Mouse (Mus musculus) cortical plate, adult 2 months (tissue): ENCODE data around the gene Xlr4c.
"Not testable (repeated sequence)": the region's sequence is repeated elsewhere in the genome, so short reads cannot be mapped to it uniquely, and the experiment has no call there.

Experiments used
- CTCF ChIP-seq: fragments of 200-500 bp; IDR thresholded peaks from 2 replicates; pipeline ENCODE4 v1.5.1; 2011; ENCODE audit warnings: mild to moderate bottlenecking, control low read depth, low read length; ENCODE audit not compliant: insufficient read depth; ENCODE audit errors: extremely low read depth
- POLR2A ChIP-seq: fragments of 200-500 bp; IDR thresholded peaks from 2 replicates; pipeline ENCODE4 v1.6.1; 2011; ENCODE audit warnings: mild to moderate bottlenecking, low read length, control low read depth; ENCODE audit not compliant: insufficient read depth; ENCODE audit errors: extremely low read depth

GRCm38 (mm10) chrX:73265270-73265669 lies 22.3 kb upstream of the Xlr4c start, which contains the start of gene Xlr3c:
- TF ChIP-seq CTCF, POLR2A: not testable (repeated sequence)
